Mouse (Mus musculus) spleen, adult 2 months (tissue): ENCODE data around the gene Dusp12.

Source experiments
- CTCF ChIP-seq: fragments of 200-500 bp; IDR thresholded peaks from 2 replicates; pipeline ENCODE4 v1.5.1; 2011; ENCODE audit warnings: mild to moderate bottlenecking, inconsistent platforms; ENCODE audit not compliant: insufficient read depth, insufficient read length, insufficient replicate concordance; ENCODE audit errors: extremely low read depth
- POLR2A ChIP-seq: fragments of 200-500 bp; IDR thresholded peaks from 2 replicates; pipeline ENCODE4 v1.6.1; 2011; ENCODE audit warnings: low read depth, low read length, inconsistent platforms

- TF ChIP-seq CTCF = no peak
- no peak for TF ChIP-seq POLR2A
Observed at GRCm38 (mm10) chr1:170858872-170859271, 26.5 kb downstream of the Dusp12 start.
